Comparison of ENCODE assay signal across 8 mouse cellular contexts in genomic region chr19:7108114-7108905, GRCm38 (mm10). TPM values are rescaled to one million over a fixed set of nuclear protein-coding genes. Genes with fewer than 3 reads are reported as not detected.
DNase-seq lines count a peak whose midpoint lies in the region; ATAC-seq and TF ChIP-seq lines count a peak whose summit lies in the region.

No protein-coding gene starts in this region.

- intact Hi-C loops in left cerebral cortex, adult 2 months (cut with DNase I), result no loop called here

- no peak overlapping the region for H3K4me3 ChIP-seq in left cerebral cortex, adult 2 months
- no peak overlapping the region for H3K4me3 ChIP-seq in bone marrow, adult 2 months (replicated peaks; ENCODE audit: control insufficient read depth, low read depth, low read length)
- H3K4me3 ChIP-seq in lung, adult 2 months (replicated peaks; ENCODE audit: extremely low read depth, low read depth, low read length), result no peak overlapping the region

- peak; percentile 43 for TF ChIP-seq CTCF in left cerebral cortex, adult 2 months (IDR thresholded peaks at IDR 0.05)
- TF ChIP-seq CTCF in bone marrow, adult 2 months (IDR thresholded peaks at IDR 0.05; ENCODE audit: control insufficient read depth, insufficient read depth, low read length), result peak; percentile 38; the same call in 1 of the 2 replicates
- TF ChIP-seq CTCF in lung, adult 2 months (IDR thresholded peaks at IDR 0.05; ENCODE audit: insufficient read depth, low read length), result peak; percentile 9; the same call in 1 of the 2 replicates

- no peak for ATAC-seq in megakaryocyte-erythroid progenitor cell, adult 5-6 weeks (replicated peaks; ENCODE audit: low FRiP score, low TSS enrichment, poor library complexity, severe bottlenecking)

- no peak overlapping the region for H3K27ac ChIP-seq in left cerebral cortex, adult 2 months
- H3K27ac ChIP-seq in bone marrow, adult 2 months (ENCODE audit: control insufficient read depth, insufficient read depth, low read depth, low read length, poor library complexity), result no peak overlapping the region

- TF ChIP-seq POLR2A in bone marrow, adult 2 months (IDR thresholded peaks at IDR 0.05; ENCODE audit: borderline replicate concordance, control insufficient read depth, low read depth, low read length), result no peak
- TF ChIP-seq POLR2A in lung, adult 2 months (IDR thresholded peaks at IDR 0.05; ENCODE audit: borderline replicate concordance, extremely low read depth, low read depth, low read length), result no peak

- 46% methylated on average over 6 of the region's 6 CpGs for WGBS in bone marrow, adult 2 months
- 39% methylated on average over 6 of the region's 6 CpGs for WGBS in lung, adult 2 months

- DNase-seq in adrenal gland, adult 2 months, result peak; percentile 49
- no peak for DNase-seq in adrenal gland, postnatal 4 days (ENCODE audit: low spot score in 2 of 2)
- DNase-seq in left cerebral cortex, adult 2 months (ENCODE audit: extremely low spot score in 1 of 2, low spot score in 2 of 2), result no peak
- no peak for DNase-seq in left cerebral cortex, adult 18-20 months (ENCODE audit: low spot score in 2 of 2)
- peak; percentile 79 for DNase-seq in lung, adult 2 months
- DNase-seq in right cerebral cortex, adult 18-20 months, result no peak

- no peaks in the 10 kb centered on the region; the same call in 1 of the 2 replicates for H3K4me1 ChIP-seq in bone marrow, adult 2 months (ENCODE audit: control insufficient read depth, insufficient read depth, low read length)
- H3K4me1 ChIP-seq in lung, adult 2 months (ENCODE audit: control insufficient read depth, insufficient read depth, low read length), result peaks cover 2% of the 10 kb centered on the region; the same call in 1 of the 2 replicates

RNA-seq across cellular contexts. Expression of gene Flrt1, which starts 2.8 kb away (rescaled TPM):
- total RNA-seq in adrenal gland, adult 2 months (2021), result 1 to 10 TPM; 2.1 to 9.2 TPM
- 0.79 and 2.9 TPM in 2 replicates for polyA plus RNA-seq in adrenal gland, adult 2 months (2012; rRNA removed)
- 1 to 10 TPM; 3.8 to 5.9 TPM for total RNA-seq in adrenal gland, postnatal 4 days (2021)
- total RNA-seq in left cerebral cortex, adult 2 months (2021), result 10 to 100 TPM; 41.4 to 43.0 TPM
- 10 to 100 TPM; 40.9 to 42.8 TPM for total RNA-seq in left cerebral cortex, adult 18-20 months (2021)
- not detected in 2 replicates for polyA plus RNA-seq in bone marrow, adult 2 months (2011; ENCODE audit: insufficient read depth, insufficient read length, low replicate concordance, missing spikeins)
- polyA plus RNA-seq in lung, adult 2 months (2012; rRNA removed), result 0.29 and 0.40 TPM in 2 replicates
- total RNA-seq in megakaryocyte-erythroid progenitor cell, adult 5-6 weeks (2014; fragmentation: Nextera tagmentation), result not detected in 2 replicates
- total RNA-seq in megakaryocyte-erythroid progenitor cell, adult 5-6 weeks (2017), result not detected in 2 replicates

RNA-seq across cellular contexts. Expression of gene Macrod1, which starts 51.7 kb away (rescaled TPM):
- 10 to 100 TPM; 56.4 to 65.1 TPM for total RNA-seq in adrenal gland, adult 2 months (2021)
- polyA plus RNA-seq in adrenal gland, adult 2 months (2012; rRNA removed), result 134 and 138 TPM in 2 replicates
- total RNA-seq in adrenal gland, postnatal 4 days (2021), result 10 to 100 TPM; 32.4 to 35.0 TPM
- total RNA-seq in left cerebral cortex, adult 2 months (2021), result 10 to 100 TPM; 13.3 to 15.7 TPM
- total RNA-seq in left cerebral cortex, adult 18-20 months (2021), result 10 to 100 TPM; 15.0 to 16.6 TPM
- 4.8 and 6.2 TPM in 2 replicates for polyA plus RNA-seq in bone marrow, adult 2 months (2011; ENCODE audit: insufficient read depth, insufficient read length, low replicate concordance, missing spikeins)
- 42.0 and 44.3 TPM in 2 replicates for polyA plus RNA-seq in lung, adult 2 months (2012; rRNA removed)
- total RNA-seq in megakaryocyte-erythroid progenitor cell, adult 5-6 weeks (2014; fragmentation: Nextera tagmentation), result 19.1 and 25.9 TPM in 2 replicates
- total RNA-seq in megakaryocyte-erythroid progenitor cell, adult 5-6 weeks (2017), result 6.1 and 10.3 TPM in 2 replicates

Comparison
In these comparisons a context has a peak if more than half of its experiments do, and no peak if none do; other contexts are left out.
1. DNase-seq: peak in adrenal gland, adult 2 months (single experiment) and lung, adult 2 months (single experiment); none in adrenal gland, postnatal 4 days (0 of 2), left cerebral cortex, adult 2 months (0 of 2), left cerebral cortex, adult 18-20 months (0 of 2) and right cerebral cortex, adult 18-20 months (single experiment).
2. RNA of gene Flrt1, which starts 2.8 kb away (total RNA-seq): 41.4 to 43.0 TPM in left cerebral cortex, adult 2 months and 40.9 to 42.8 TPM in left cerebral cortex, adult 18-20 months; 2.1 to 9.2 TPM in adrenal gland, adult 2 months, 3.8 to 5.9 TPM in adrenal gland, postnatal 4 days and not detected in megakaryocyte-erythroid progenitor cell, adult 5-6 weeks; every median in the first group is over 4 times any median in the second.
3. Peak in every context shown above with its lines, with median percentiles within 50 percentile points of each other: CTCF ChIP-seq.